Mouse (Mus musculus) hindbrain, postnatal 0 days (tissue): ENCODE results near the gene Btg4. TPM values are rescaled to one million over a fixed set of nuclear protein-coding genes. Genes with fewer than 3 reads are reported as not detected.

Source experiments
- ATAC-seq: fragments of 200-750 bp; cut with Nextera tagmentation; 2 replicates; pipeline ENCODE4 v1.8.0; 2017; ENCODE audit warnings: mild to moderate bottlenecking, moderate TSS enrichment, moderate library complexity
- DNase-seq: peaks from one replicate; pipeline ENCODE4 v3.0.0-alpha.2; 2015; ENCODE audit warnings: low spot score
- H3K27ac ChIP-seq: fragments of 300-500 bp; sonication (generic); 2 replicates; pipeline ENCODE4 v1.5.1; 2014; ENCODE audit warnings: mild to moderate bottlenecking
- H3K27me3 ChIP-seq: fragments of 300-500 bp; sonication (generic); 2 replicates; pipeline ENCODE4 v1.6.1; 2014; ENCODE audit warnings: low read length, mixed read lengths; ENCODE audit not compliant: insufficient read depth
- H3K36me3 ChIP-seq: fragments of 300-500 bp; sonication (generic); 2 replicates; pipeline ENCODE4 v1.6.1; 2014; ENCODE audit warnings: low read length, mixed read lengths; ENCODE audit not compliant: insufficient read depth
- H3K4me1 ChIP-seq: fragments of 300-500 bp; sonication (generic); 2 replicates; pipeline ENCODE4 v1.6.1; 2014; ENCODE audit warnings: antibody characterized with exemption, low read length, mixed read lengths; ENCODE audit not compliant: insufficient read depth
- H3K4me2 ChIP-seq: fragments of 300-500 bp; sonication (generic); 2 replicates; pipeline ENCODE4 v1.6.1; 2014; ENCODE audit warnings: low read depth, mild to moderate bottlenecking, low read length, moderate library complexity, mixed read lengths
- H3K4me3 ChIP-seq: fragments of 300-500 bp; sonication (generic); 2 replicates; pipeline ENCODE4 v1.5.1; 2014; ENCODE audit warnings: low read length
- H3K9ac ChIP-seq: fragments of 300-500 bp; sonication (generic); replicated peaks from 2 replicates; pipeline ENCODE4 v1.6.1; 2014; ENCODE audit warnings: mild to moderate bottlenecking, low read length, moderate library complexity, mixed read lengths
- H3K9me3 ChIP-seq: fragments of 300-500 bp; sonication (generic); 2 replicates; pipeline ENCODE4 v1.6.1; 2016; ENCODE audit warnings: low read length, mixed read lengths
- CTCF ChIP-seq: IDR thresholded peaks from 2 replicates; pipeline ENCODE4 v1.5.1; 2016; ENCODE audit warnings: antibody characterized with exemption, control low read depth, low read depth
- WGBS: fragments of 180-500 bp; shearing (Covaris S2); extraction: QIAGEN DNeasy Blood & Tissue Kit; methylation state at CpG from one replicate; pipeline ENCODE4 v1.1.7; 2014; 5-methylcytosine and 5-hydroxymethylcytosine counted together
- microRNA counts: library from miRNA; unstranded; fragments of <30 nt; microRNA quantifications from one replicate; lab custom pipeline; 2015
- microRNA-seq, 2 experiments: library from miRNA; unstranded; fragments of <30 nt; microRNA quantifications; one replicate each; pipeline ENCODE4; 2016
- polyA plus RNA-seq: library from polyadenylated mRNA; unstranded; fragments of >200 nt; fragmentation: Nextera tagmentation; extraction: Ambion mirVana; gene quantifications from 2 replicates; pipeline ENCODE4 v1.2.1, GENCODE M21; 2015
- total RNA-seq: library from RNA; depleted of rRNA; stranded (reverse); fragments of >200 nt; gene quantifications from 2 replicates; pipeline ENCODE4 v1.2.3, GENCODE M21; 2014; rRNA removed

Gene Btg4
- total and polyA plus RNA-seq, 2 experiments from 2014 or later: not detected

- no peak overlapping the region for H3K9ac ChIP-seq
- no peak for DNase-seq
- no peak overlapping the region for H3K27ac ChIP-seq
- H3K4me2 ChIP-seq: no peak overlapping the region
- H3K4me3 ChIP-seq: no peak overlapping the region
- ATAC-seq: no peak
- no peaks in the 10 kb centered on the region for H3K27me3 ChIP-seq
- 69% methylated on average over 5 of the region's 5 CpGs for WGBS
- no peaks in the 10 kb centered on the region for H3K36me3 ChIP-seq
- TF ChIP-seq CTCF: peak; percentile 32; the same call in 1 of the 2 replicates
- H3K9me3 ChIP-seq: no peaks in the 10 kb centered on the region
- no peaks in the 10 kb centered on the region for H3K4me1 ChIP-seq
Observed at GRCm38 (mm10) chr9:51163989-51164388, 103.3 kb downstream of the Btg4 start.

DNA sequence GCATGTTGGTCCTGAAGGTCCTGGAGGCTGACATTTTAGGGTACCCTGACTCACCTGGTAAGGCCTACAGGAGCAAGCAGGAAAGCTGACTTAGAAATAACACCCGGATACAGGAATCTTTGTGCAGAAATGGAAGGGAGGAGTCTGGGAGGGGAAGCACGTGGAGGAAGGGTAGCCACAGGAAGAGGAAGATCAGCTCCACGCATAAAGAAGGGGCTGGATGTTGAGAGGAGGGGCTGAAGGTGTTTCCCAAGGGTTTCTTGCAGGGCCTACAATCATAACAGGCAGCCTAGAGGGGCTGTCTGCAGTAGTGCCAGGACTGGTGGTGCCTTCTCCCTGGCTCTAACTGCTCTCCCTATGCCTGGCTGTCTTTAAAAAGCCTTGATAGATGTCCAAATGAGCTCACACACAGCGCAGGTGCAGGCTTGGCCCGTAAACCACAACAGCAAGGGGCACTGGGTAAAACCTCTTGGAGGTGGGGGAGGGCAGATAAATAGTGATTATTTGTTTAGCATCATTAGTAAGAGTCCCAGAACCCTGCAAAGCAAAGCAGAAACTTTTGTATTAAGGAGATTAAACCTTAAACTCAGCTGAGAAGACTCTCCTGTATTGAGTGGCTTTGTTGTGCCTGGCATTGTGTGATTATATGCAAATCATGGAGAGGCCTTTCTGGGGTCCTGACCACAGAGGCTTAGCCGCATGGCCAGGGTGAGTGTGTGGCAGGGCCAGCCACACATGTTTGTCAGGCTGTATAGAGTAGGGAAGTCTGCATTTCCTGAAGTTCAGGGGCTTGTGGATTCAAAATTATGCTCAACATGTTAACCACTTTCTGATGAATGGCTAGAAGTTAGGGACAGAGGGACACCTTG lies 104.8 kb downstream of the Btg4 start, which contains the start of gene Gm32742:
Gene Gm32742 (minus strand): TSS at position 206 of the 869 bp plus-strand sequence.
- Histone ChIP-seq H3K27ac (no peak within 1 kb of the TSS), H3K4me2 (no peak within 1 kb of the TSS), H3K4me3 (no peak within 1 kb of the TSS), H3K9ac (no peak within 1 kb of the TSS), H3K36me3 (no peaks in the 10 kb centered on the region), H3K9me3 (no peaks in the 10 kb centered on the region), H3K27me3 (no peaks in the 10 kb centered on the region), H3K4me1 (no peaks in the 10 kb centered on the region)
- ATAC-seq (peak; percentile 50; the same call in 1 of the 2 replicates), DNase-seq (peak; percentile 26)
- WGBS: 41% methylated on average over 6 of the region's 6 CpGs
- TF ChIP-seq CTCF: no peak

GRCm38 (mm10) chr9:51167954-51168353 lies 107.3 kb downstream of the Btg4 start:
- Histone ChIP-seq H3K4me2 (no peak overlapping the region), H3K4me3 (no peak overlapping the region), H3K36me3 (no peaks in the 10 kb centered on the region), H3K4me1 (no peaks in the 10 kb centered on the region), H3K27me3 (no peaks in the 10 kb centered on the region), H3K27ac (no peak overlapping the region), H3K9me3 (no peaks in the 10 kb centered on the region), H3K9ac (no peak overlapping the region)
- WGBS: 44% methylated on average over 11 of the region's 11 CpGs
- no peak for TF ChIP-seq CTCF
- DNase-seq: no peak
- ATAC-seq: no peak

DNA sequence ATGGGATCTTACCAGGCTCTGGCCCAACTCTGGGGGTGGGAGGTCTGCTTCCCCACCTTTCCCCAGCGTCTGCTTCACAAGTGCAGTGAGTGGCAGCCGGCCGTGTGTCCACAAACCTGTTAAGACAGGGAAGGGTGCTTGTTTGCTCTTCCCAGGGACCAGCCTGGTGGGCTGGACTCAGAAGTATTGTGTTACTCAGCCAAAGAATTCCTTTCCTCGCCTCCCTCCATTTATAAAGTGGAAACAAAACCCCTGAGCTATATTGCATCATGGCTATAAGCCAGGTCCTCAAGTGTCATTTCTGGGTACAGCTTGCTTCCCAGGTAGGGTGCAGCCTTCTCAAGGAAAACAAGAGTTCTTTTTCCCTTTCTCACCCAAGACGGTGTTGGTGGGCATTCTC lies 108.0 kb downstream of the Btg4 start:
- 84% methylated on average over 5 of the region's 5 CpGs for WGBS
- ATAC-seq: no peak
- H3K9me3 ChIP-seq: no peaks in the 10 kb centered on the region

GRCm38 (mm10) chr9:51169133-51169532 lies 108.4 kb downstream of the Btg4 start:
- no peak overlapping the region for H3K4me3 ChIP-seq
- TF ChIP-seq CTCF: no peak
- H3K36me3 ChIP-seq: no peaks in the 10 kb centered on the region
- ATAC-seq: no peak
- H3K4me2 ChIP-seq: no peak overlapping the region
- no peak overlapping the region for H3K9ac ChIP-seq
- H3K27ac ChIP-seq: no peak overlapping the region
- H3K9me3 ChIP-seq: no peaks in the 10 kb centered on the region
- no peaks in the 10 kb centered on the region for H3K27me3 ChIP-seq
- H3K4me1 ChIP-seq: no peaks in the 10 kb centered on the region
- DNase-seq: no peak
- WGBS: 84% methylated on average over 7 of the region's 7 CpGs

More for the DNA sequence above, 108.0 kb downstream of the Btg4 start:
- Histone ChIP-seq H3K27me3 (no peaks in the 10 kb centered on the region), H3K4me1 (no peaks in the 10 kb centered on the region), H3K4me3 (no peak overlapping the region), H3K9ac (no peak overlapping the region), H3K36me3 (no peaks in the 10 kb centered on the region), H3K27ac (no peak overlapping the region), H3K4me2 (no peak overlapping the region)
- TF ChIP-seq CTCF: no peak
- DNase-seq: no peak

MicroRNAs encoded within 50 kb of the gene (microRNA counts, 519-probe panel; counts per million panel counts)
- microRNA mmu-miR-34b-3p (lab: Ali Mortazavi, UCI) (1,930 counts per million, percentile 27 among the panel's probes with 10 or more counts), microRNA mmu-miR-34b-5p (lab: Ali Mortazavi, UCI) (2,254 counts per million, percentile 32 among the panel's probes with 10 or more counts), microRNA mmu-miR-34c (lab: Ali Mortazavi, UCI) (5,825 counts per million, percentile 94 among the panel's probes with 10 or more counts)

Small RNAs within 50 kb of the gene (microRNA-seq; reads per million reads assigned to microRNA genes)
- gene Mir34b (146 to 228 reads per million in 2 experiments), gene Mir34c (3,994 to 4,072 reads per million in 2 experiments)

Other genes with a start within 250 kb of the Btg4 start
- 18.8 and 23.5 TPM in 2 replicates for gene Ppp2r1b, start 215.6 kb upstream of the Btg4 start, total RNA-seq
- 31.4 and 32.8 TPM in 2 replicates for gene Ppp2r1b, start 215.6 kb upstream of the Btg4 start, polyA plus RNA-seq
- gene Sik2, start 51.8 kb upstream of the Btg4 start, total RNA-seq: 24.4 and 26.1 TPM in 2 replicates
- gene Sik2, start 51.8 kb upstream of the Btg4 start, polyA plus RNA-seq: 11.7 and 13.0 TPM in 2 replicates
- gene Layn, start 16.2 kb downstream of the Btg4 start, total RNA-seq: 2.0 and 6.9 TPM in 2 replicates
- gene Layn, start 16.2 kb downstream of the Btg4 start, polyA plus RNA-seq: 3.7 and 4.5 TPM in 2 replicates
- gene 4833427G06Rik, start 41.2 kb downstream of the Btg4 start, total RNA-seq: 2.0 TPM in 1 of 2 replicates, not detected in the other
- 1.0 and 2.3 TPM in 2 replicates for gene 4833427G06Rik, start 41.2 kb downstream of the Btg4 start, polyA plus RNA-seq
- gene Gm32742, start 104.6 kb downstream of the Btg4 start, total RNA-seq: not detected in 2 replicates
- 0.04 TPM in 1 of 2 replicates, not detected in the other for gene Gm32742, start 104.6 kb downstream of the Btg4 start, polyA plus RNA-seq
- 0.18 and 0.37 TPM in 2 replicates for gene Pou2af1, start 152.8 kb downstream of the Btg4 start, total RNA-seq
- gene Pou2af1, start 152.8 kb downstream of the Btg4 start, polyA plus RNA-seq: 0.20 and 0.23 TPM in 2 replicates
- 1.3 and 1.4 TPM in 2 replicates for gene Colca2, start 217.7 kb downstream of the Btg4 start, total RNA-seq
- gene Colca2, start 217.7 kb downstream of the Btg4 start, polyA plus RNA-seq: 1.2 and 1.6 TPM in 2 replicates